Mouse (Mus musculus) left cerebral cortex, adult 9 months (tissue): ENCODE measurements around the gene Insr.
"Not testable (repeated sequence)": the region's sequence is repeated elsewhere in the genome, so short reads cannot be mapped to it uniquely, and the experiment has no call there.

Experiments used
- DNase-seq, 2 experiments: peaks; one replicate each; pipeline ENCODE4 v3.0.0; 2022; ENCODE audit warnings: low spot score in 2 of 2

The Insr gene

DNA sequence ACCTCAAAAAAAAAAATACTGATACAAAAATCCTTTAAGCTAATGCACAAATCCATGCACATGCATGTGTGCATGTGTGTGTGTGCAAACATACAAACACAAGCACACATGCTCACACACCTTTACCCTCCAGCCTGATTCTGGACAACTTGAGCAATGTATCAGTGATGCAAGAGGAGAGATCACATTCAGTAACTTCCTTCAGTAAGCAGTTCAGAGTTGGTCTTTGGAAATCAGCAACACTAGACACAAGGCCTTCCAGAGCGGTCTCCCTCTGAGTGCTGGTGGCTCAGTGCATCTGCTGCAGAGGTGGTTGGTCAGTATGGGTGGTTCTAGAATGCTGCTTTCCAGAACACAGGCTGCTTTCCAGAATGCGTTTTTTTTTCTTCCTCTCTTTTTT, 46.8 kb downstream of the Insr start:
- DNase-seq: no peak

DNA sequence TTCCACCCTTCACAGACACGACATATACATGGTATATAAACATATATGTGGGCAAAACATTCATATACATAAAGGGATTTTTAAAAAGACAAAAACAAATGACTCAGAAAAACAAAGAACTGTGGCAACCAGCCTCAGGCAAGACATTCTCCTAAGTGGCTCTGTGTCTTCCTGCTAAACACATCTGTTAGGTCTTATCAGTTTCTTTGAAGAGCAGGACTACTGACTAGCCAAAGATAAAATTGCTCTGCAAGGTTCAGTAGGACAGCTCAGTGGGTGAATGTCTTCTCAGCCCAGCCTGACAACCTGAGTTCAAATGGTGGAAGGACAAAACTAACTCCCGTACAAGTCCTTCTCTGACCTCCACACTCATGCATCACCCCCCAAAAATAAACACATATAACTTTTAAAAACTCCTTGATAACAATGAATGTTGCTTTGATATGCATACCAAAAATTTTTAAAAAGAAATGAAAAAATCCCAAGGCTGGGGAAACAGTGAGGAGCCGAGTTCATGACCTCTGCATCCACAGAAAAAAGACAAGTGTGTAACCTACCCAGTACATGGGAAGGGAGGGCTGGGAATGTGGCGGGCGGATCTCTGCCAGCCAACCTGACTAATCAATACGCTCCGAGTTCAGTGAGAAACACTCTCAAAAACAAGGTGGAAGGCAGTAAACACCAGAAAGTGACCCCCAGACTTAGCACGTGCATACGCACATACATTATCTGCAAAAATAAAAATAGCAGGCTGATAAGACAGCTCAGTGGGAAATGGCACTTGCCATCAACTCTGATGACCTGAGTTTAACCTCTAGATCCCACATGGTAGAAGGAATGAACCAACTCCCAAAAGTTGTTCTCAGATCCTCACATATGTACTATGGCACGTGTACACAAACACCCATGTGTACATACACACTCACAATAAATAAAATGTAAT, 49.0 kb downstream of the Insr start:
- no peak for DNase-seq

DNA sequence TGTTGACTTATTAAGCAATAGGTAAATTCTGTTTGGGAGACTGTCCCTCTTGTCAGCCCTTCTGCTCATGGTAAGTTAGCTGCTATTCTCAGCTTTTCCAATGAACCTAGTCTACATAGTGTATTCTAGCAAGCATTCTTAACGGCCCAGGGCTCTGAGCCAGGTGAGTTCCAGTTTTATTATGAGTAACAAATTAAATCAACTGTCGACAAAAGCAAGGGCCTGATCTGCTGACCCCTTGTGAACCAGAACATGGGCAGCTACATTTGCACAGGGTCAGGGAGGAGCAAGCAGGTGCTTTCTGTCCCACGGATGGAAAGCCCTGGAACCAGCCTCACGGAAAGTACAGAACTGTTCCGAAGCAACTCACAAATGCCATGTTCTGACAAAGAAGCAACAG, 52.0 kb downstream of the Insr start:
- no peak for DNase-seq

DNA sequence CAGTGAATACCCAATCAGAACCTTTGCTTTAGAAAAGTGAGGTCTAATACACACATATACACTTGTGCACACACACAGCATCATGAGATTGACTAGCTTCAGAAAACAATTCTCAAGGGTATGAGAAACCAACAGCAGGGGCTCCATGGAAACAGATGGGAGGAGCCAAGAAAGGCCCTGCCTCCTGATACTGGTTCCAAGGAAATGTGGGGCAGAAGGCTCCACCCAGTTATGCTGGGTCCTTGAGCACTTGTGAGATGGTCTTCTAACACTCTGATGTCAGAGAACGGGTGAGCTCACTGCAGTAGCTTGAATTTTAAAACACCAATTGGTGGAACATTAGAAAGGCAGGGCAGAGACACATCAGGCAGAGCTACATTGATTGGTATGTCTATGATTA, 53.7 kb downstream of the Insr start:
- DNase-seq: no peak

GRCm38 (mm10) chr8:3225184-3225583, 54.2 kb downstream of the Insr start:
- DNase-seq: no peak

GRCm38 (mm10) chr8:3222636-3222965, 56.8 kb downstream of the Insr start:
- DNase-seq: no peak

DNA sequence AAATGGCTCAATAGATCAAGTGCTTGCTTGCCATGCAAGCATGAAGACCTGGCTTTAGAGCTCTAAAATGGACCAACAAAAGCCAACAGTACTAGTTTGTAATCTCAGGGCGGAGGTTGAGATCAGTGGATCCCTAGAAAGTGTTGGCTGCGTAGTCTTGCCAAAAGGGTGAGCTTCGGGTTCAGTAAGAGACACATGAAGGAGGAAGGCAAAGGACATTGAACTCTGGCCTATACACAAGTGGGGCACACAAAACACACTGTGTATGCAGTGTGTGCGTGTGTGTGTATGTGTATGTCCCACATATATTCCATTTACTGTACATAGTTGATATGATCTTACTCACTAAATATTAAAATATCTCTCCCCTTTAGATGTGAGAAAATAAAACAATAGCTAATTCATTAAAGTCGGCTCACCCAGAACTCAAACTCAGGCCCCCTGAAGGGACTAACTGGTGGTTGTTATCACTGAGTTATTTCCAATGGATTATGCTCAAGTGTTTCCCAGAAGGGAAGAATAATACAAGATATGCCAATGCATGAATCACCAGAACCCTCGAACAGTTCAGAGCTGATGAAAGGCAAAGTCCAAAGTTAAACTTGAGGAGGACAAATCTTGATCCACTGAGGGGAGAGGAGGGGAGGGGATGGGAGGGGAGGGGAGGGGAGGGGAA, 57.3 kb downstream of the Insr start:
- DNase-seq: no peak

DNA sequence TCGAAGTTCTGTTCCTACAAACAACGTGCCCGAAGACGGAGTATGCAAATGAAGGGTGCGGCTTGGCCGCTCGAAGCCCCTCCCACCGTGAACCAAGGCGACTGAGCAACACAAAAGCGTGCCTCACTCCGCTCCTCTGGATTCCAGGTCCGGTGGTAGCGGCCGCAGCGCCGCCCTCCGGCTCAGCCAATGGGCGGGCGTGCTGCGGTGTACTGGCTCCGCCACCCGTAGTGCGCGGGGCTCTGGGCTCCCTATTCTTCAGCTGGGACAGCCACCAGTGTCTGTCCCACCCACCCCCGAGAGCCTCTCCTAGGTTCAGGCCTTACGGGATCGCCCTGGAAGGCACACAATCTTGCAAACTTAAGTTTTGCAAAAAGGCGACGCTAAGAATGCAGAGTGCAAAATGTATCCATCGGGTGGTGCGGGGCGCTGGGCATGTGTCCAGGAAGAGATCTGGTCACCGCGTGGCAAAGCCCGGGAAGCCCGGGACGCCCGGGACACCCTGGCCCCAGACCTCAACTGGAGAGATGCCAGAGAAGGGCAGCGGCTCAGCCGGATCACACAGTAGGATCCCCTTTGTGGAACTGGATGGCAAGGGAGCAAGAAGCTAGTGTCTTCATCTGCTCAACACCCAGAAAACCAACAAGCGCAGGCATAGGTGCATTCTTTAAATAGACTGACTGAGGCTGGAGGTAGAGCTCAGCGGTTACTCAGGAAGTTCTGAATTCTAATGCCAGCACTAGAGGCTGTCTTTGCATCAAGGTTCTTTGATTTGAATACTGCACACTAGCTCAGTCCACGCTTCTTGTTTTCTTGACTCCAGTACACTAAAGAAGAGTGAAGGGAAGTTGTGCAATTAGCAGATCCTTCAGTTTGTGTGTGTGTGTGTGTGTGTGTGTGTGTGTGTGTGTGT, 58.1 kb downstream of the Insr start:
- DNase-seq: peak; percentile 65 to 87

DNA sequence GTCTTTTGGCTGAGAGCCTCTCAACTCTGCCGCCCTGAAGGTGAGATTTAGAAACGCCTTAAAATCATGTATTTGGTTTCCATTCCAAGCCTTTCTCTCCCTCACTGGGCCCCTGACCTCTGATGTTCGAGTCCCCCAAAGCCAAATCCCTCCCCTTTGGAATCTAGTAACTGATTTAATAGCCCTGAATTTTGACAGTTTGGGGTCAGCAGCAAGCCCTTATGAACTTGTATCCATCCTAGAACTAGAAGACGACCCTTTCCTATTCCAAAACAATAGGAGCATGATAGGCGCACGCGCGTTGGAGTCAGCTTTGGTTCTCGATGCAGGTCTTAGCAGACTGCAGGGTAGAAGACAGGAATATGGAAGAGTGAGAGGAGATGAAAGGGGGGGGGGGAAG, 58.9 kb downstream of the Insr start:
- DNase-seq: no peak

GRCm38 (mm10) chr8:3219921-3220411, 59.5 kb downstream of the Insr start:
- DNase-seq: no peak

DNA sequence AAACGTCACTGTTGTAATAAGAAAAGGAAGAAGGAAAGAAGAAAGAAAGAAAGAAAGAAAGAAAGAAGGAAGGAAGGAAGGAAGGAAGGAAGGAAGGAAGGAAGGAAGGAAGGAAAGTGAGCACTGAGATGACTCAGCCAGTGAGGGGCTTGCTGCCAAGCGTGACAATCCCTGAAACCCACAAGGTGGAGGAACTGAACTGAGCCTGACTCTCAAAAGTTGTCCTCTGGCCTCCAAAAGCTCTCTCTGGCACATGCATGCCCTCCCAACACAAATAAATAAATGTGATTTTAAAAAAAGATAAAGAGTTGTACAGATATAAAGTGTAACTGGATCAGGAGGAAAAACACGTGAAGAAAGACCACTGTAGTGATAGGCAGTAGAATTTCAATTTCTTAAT, 60.2 kb downstream of the Insr start:
- no peak for DNase-seq

DNA sequence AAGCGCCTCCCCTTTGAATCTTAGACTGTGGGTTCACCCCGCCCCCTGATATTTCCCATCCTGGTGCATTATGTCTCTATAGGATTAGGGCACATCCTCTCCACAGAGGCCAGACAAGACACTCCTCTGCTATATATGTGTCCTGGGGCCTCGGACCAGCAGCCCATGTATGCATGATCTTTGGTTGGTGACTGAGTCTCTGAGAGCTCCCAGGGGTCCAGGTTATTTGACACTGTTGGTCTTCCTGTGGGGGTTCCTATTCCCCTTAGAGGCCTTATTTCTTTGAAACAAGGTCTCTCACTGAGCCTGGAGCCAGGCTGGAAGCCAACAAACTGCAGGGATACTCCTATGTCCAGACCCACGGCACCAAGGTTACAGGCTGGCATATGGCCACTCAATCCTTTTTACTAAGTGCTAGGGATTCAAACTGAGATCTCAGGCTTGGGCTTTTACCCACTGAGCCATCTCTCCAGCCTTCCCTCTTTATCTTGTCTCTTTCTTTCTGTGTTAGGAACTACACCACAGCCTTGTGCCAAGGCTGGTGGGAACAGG, 62.8 kb downstream of the Insr start:
- no peak for DNase-seq

- DNase-seq: no peak
Measured at GRCm38 (mm10) chr8:3215561-3215960, 63.9 kb downstream of the Insr start.

- DNase-seq: no peak
Measured at GRCm38 (mm10) chr8:3214601-3215000, 64.8 kb downstream of the Insr start.

- no peak for DNase-seq
Measured at GRCm38 (mm10) chr8:3211456-3211855, 68.0 kb downstream of the Insr start.

GRCm38 (mm10) chr8:3209960-3210359, 69.5 kb downstream of the Insr start:
- DNase-seq: no peak

GRCm38 (mm10) chr8:3209268-3209667, 70.1 kb downstream of the Insr start:
- DNase-seq: no peak

DNA sequence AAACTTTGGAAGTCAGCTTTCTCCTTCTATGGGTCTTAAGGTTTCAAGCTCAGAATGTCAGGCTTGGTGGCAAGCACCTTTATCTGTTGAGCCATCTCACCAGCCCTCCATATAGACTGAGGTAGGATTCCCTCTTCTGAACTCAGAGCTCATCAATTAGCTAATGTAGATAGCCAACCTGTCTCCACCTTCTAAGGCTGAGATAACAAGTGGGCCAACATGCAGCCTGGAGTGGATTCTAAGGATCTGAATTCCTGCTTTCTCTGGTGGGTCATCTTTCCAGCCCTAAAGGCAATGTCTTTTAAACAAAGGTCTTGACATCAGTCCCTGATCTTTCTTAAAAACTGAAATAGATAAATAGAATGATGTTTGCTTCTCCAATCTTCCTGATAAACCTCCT, 70.7 kb downstream of the Insr start:
- no peak for DNase-seq

GRCm38 (mm10) chr8:3204758-3205443, 74.5 kb downstream of the Insr start:
- DNase-seq: no peak

- DNase-seq: no peak
Measured at GRCm38 (mm10) chr8:3202792-3203191, 76.6 kb downstream of the Insr start.

GRCm38 (mm10) chr8:3194297-3194696, 85.1 kb downstream of the Insr start:
- not testable (repeated sequence) for DNase-seq
